Mouse (Mus musculus): ENCODE data around the gene Cebpb. TPM values are rescaled to one million over a fixed set of nuclear protein-coding genes. Genes with fewer than 3 reads are reported as not detected.

The Cebpb gene
- total and polyA plus RNA-seq, 2 experiments from 2014 or later = 5.4 to 8.0 TPM

DNA sequence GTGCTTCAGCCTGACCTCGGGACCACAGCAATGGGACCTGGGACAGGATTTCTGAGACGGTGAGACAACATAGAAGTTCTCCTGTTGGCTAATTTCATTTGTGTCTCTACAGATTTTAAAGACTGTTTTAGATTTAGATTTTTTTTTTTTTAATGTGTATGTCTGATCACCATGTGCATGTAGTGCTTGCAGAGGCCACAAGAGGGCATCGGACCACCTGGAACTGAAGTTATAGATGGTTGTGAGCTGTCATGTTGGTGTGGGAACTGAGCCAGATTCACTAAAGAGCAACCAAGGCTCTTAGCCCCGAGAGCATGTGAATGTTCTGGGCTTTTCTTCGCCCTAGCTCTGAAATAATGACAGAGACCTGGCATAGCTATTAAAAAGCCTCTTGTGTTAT is 8.1 kb upstream of the Cebpb start:
- Histone ChIP-seq H3K27me3 (ENCODE audit: insufficient read depth, low read length) (0 out of 2 replicates have a peak, but pooled peaks cover 4% of the 10 kb centered on the region), H3K36me3 (ENCODE audit: insufficient read depth, low read length) (no peaks in the 10 kb centered on the region), H3K4me3 (ENCODE audit: low read depth, low read length) (no peak overlapping the region), H3K27ac (ENCODE audit: low read depth, low read length) (no peak overlapping the region), H3K4me1 (ENCODE audit: insufficient read depth, low read length) (no peaks in the 10 kb centered on the region), H3K9me3 (ENCODE audit: low read length) (no peaks in the 10 kb centered on the region), H3K9ac (replicated peaks; ENCODE audit: low read length, poor library complexity, severe bottlenecking) (no peak overlapping the region), H3K4me2 (ENCODE audit: low read depth, low read length, poor library complexity, severe bottlenecking) (no peak overlapping the region)
- DNase-seq (ENCODE audit: low spot score) (peak; percentile 65), ATAC-seq (ENCODE audit: low FRiP score) (no peak)
- WGBS = 50% methylated on average over 5 of the region's 5 CpGs
- peak; percentile 70 for TF ChIP-seq CTCF (IDR thresholded peaks at IDR 0.05)

DNA sequence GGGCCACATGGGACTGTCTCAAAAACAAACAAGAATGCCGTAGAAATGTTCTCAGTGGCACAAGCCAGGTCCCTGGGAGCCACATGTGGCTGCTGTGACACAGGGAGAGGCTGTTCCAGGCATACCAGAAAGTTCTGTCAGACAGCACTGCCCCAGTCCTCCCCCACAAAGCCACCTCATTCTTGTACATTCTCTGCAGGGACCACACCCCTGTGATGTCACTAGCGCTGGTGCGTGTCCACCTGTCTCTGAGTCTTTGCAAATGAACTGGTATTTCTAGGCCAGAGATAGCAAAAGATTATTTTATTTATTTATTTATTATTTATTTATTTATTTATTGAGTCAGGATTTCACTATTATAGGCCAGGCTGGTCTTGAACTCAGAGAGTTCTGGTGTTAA is 5.0 kb upstream of the Cebpb start:
- Histone ChIP-seq H3K4me3 (ENCODE audit: low read depth, low read length) (no peak overlapping the region), H3K36me3 (ENCODE audit: insufficient read depth, low read length) (no peaks in the 10 kb centered on the region), H3K9ac (replicated peaks; ENCODE audit: low read length, poor library complexity, severe bottlenecking) (no peak overlapping the region), H3K27me3 (ENCODE audit: insufficient read depth, low read length) (0 out of 2 replicates have a peak, but pooled peaks cover 4% of the 10 kb centered on the region), H3K4me2 (ENCODE audit: low read depth, low read length, poor library complexity, severe bottlenecking) (no peak overlapping the region), H3K9me3 (ENCODE audit: low read length) (no peaks in the 10 kb centered on the region), H3K4me1 (ENCODE audit: insufficient read depth, low read length) (no peaks in the 10 kb centered on the region), H3K27ac (ENCODE audit: low read depth, low read length) (no peak overlapping the region)
- no peak for DNase-seq (ENCODE audit: low spot score)
- WGBS = 88% methylated on average over 3 of the region's 3 CpGs
- no peak for TF ChIP-seq CTCF (IDR thresholded peaks at IDR 0.05)
- ATAC-seq (ENCODE audit: low FRiP score) = no peak

DNA sequence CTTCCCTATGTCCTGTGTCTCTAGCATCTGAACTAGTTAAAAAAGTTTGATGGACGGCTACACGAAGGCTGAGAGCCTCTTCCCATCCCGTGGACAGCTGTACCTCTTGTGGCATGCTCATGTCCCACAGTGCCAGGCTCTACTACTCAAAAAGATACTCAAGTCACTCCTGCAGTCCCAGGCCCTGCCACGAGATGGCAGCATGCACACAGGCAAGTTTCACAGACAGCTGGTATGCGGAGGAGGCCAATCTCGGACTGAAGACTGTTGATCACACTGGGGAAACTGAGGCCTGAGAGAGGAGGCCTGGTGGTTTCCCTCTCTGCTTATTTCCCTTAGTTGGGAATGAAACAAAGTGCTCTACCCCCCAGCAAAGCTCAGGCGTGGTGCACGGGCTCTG is 3.6 kb upstream of the Cebpb start:
- H3K9me3 ChIP-seq (ENCODE audit: low read length) = no peaks in the 10 kb centered on the region
- H3K9ac ChIP-seq (replicated peaks; ENCODE audit: low read length, poor library complexity, severe bottlenecking) = no peak overlapping the region
- H3K4me3 ChIP-seq (ENCODE audit: low read depth, low read length) = no peak overlapping the region
- ATAC-seq (ENCODE audit: low FRiP score) (no peak), DNase-seq (ENCODE audit: low spot score) (peak; percentile 92)
- no peaks in the 10 kb centered on the region for H3K36me3 ChIP-seq (ENCODE audit: insufficient read depth, low read length)
- 4% methylated on average over 8 of the region's 8 CpGs for WGBS
- no peak overlapping the region for H3K4me2 ChIP-seq (ENCODE audit: low read depth, low read length, poor library complexity, severe bottlenecking)
- 0 out of 2 replicates have a peak, but pooled peaks cover 4% of the 10 kb centered on the region for H3K27me3 ChIP-seq (ENCODE audit: insufficient read depth, low read length)
- TF ChIP-seq CTCF (IDR thresholded peaks at IDR 0.05) = peak; percentile 99
- no peak overlapping the region for H3K27ac ChIP-seq (ENCODE audit: low read depth, low read length)
- no peaks in the 10 kb centered on the region for H3K4me1 ChIP-seq (ENCODE audit: insufficient read depth, low read length)

DNA sequence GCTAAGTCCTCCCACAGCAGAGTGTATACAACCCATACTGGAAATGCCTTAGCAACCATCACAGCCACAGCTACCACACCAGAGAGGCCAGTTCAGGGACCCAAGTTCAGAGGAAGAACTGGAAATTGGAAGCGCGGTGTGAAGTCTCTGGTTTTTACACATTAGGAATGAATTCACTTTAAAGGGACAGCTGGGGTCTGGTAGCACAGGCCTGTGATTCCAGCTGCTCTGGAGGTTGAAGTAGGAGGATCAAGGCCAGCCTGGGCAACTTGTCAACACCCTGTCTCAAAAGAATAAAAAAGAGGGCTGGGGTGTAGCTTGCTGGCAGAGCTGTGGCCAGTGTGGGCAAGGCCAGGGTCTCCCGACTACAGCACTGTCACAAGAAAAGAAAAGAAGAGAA is 2.9 kb upstream of the Cebpb start:
- 81% methylated on average over 3 of the region's 3 CpGs for WGBS
- Histone ChIP-seq H3K27ac (ENCODE audit: low read depth, low read length) (no peak overlapping the region), H3K4me3 (ENCODE audit: low read depth, low read length) (no peak overlapping the region), H3K4me1 (ENCODE audit: insufficient read depth, low read length) (no peaks in the 10 kb centered on the region), H3K4me2 (ENCODE audit: low read depth, low read length, poor library complexity, severe bottlenecking) (no peak overlapping the region), H3K9me3 (ENCODE audit: low read length) (no peaks in the 10 kb centered on the region), H3K27me3 (ENCODE audit: insufficient read depth, low read length) (peaks cover 9% of the 10 kb centered on the region; the same call in 1 of the 2 replicates), H3K9ac (replicated peaks; ENCODE audit: low read length, poor library complexity, severe bottlenecking) (no peak overlapping the region), H3K36me3 (ENCODE audit: insufficient read depth, low read length) (no peaks in the 10 kb centered on the region)
- DNase-seq (ENCODE audit: low spot score) (no peak), ATAC-seq (ENCODE audit: low FRiP score) (no peak)
- TF ChIP-seq CTCF (IDR thresholded peaks at IDR 0.05) = no peak

DNA sequence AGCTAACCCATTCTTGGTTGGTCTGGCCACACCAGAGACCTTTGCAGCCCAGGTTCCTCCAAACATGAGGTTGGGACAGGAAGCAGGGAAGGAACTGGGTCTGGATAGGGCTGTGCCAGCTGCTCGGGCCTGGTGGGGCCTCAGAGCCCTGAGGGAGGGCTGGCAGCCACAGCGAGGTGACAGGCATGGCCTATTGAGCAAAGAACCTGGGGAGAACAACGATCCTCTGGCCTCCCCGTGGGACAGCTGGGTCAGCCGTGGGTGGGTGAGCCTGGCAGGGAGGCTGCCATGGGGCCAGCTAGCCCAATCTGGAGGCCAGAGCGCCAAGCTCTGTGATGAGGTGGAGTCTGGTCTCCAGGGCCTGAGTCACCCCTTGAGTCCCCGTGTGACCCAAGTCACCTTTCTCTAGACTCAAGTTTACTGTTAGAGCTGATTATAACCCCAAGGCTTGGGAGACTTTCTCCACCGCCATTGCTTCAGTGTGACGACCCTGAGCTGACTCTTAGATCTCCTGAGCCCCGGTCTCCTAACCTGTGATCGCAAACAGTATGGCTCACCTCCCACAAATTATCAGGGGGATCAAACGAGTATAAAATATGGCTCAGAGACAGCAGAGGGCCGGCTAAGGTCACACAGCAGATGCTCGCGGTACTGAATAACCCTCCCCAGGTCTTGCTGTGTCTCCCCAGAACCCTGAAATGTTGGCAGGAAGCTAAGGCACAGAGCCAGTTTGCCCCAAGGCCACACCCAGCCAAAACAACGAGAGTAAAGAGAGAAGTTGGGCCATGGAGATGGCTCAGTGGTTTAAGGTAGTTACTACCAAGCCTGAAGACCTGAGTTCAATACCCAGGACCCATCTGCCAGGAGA is 2.1 kb upstream of the Cebpb start:
- no peak overlapping the region for H3K27ac ChIP-seq (ENCODE audit: low read depth, low read length)
- TF ChIP-seq CTCF (IDR thresholded peaks at IDR 0.05) = no peak

DNA sequence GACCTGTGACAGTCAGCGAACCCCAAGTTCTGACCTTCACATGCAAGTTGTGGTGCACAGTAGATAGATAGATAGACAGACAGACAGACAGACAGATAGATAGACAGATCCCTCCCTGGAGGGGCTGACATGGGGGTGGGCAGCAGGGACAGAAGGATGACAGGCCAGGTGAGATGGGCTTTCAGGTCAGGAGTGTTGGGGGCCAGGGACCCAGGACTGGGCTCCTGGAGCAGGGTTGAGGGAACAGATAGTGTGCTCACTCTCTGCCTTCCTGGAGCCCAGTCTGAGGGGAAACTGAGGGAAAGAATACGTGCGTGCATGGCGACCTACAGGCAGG is 1.5 kb upstream of the Cebpb start:
- H3K36me3 ChIP-seq (ENCODE audit: insufficient read depth, low read length) = no peaks in the 10 kb centered on the region
- H3K27ac ChIP-seq (ENCODE audit: low read depth, low read length) = no peak overlapping the region
- no peak for DNase-seq (ENCODE audit: low spot score)
- peaks cover 20% of the 10 kb centered on the region for H3K27me3 ChIP-seq (ENCODE audit: insufficient read depth, low read length)
- 89% methylated on average over 1 of the region's 4 CpGs for WGBS
- H3K9ac ChIP-seq (replicated peaks; ENCODE audit: low read length, poor library complexity, severe bottlenecking) = no peak overlapping the region
- no peak overlapping the region for H3K4me2 ChIP-seq (ENCODE audit: low read depth, low read length, poor library complexity, severe bottlenecking)
- H3K9me3 ChIP-seq (ENCODE audit: low read length) = no peaks in the 10 kb centered on the region
- H3K4me1 ChIP-seq (ENCODE audit: insufficient read depth, low read length) = no peaks in the 10 kb centered on the region
- no peak for TF ChIP-seq CTCF (IDR thresholded peaks at IDR 0.05)
- ATAC-seq (ENCODE audit: low FRiP score) = no peak
- H3K4me3 ChIP-seq (ENCODE audit: low read depth, low read length) = no peak overlapping the region

More for the DNA sequence above, 2.1 kb upstream of the Cebpb start:
- H3K4me2 ChIP-seq (ENCODE audit: low read depth, low read length, poor library complexity, severe bottlenecking) = no peak overlapping the region
- H3K36me3 ChIP-seq (ENCODE audit: insufficient read depth, low read length) = no peaks in the 10 kb centered on the region
- H3K9ac ChIP-seq (replicated peaks; ENCODE audit: low read length, poor library complexity, severe bottlenecking) = no peak overlapping the region
- DNase-seq (ENCODE audit: low spot score) (no peak), ATAC-seq (ENCODE audit: low FRiP score) (no peak)
- no peak overlapping the region for H3K4me3 ChIP-seq (ENCODE audit: low read depth, low read length)
- H3K9me3 ChIP-seq (ENCODE audit: low read length) = no peaks in the 10 kb centered on the region
- 82% methylated on average over 16 of the region's 16 CpGs for WGBS
- no peaks in the 10 kb centered on the region for H3K4me1 ChIP-seq (ENCODE audit: insufficient read depth, low read length)
- peaks cover 17% of the 10 kb centered on the region for H3K27me3 ChIP-seq (ENCODE audit: insufficient read depth, low read length)

Measured in midbrain, postnatal 0 days (tissue).